Mouse (Mus musculus) megakaryocyte, embryonic 14.5 days (primary cell): Measurements from ENCODE around the gene Sox2.

Source experiments
- FLI1 ChIP-seq: IDR thresholded peaks from 2 replicates; pipeline ENCODE4 v1.6.1; 2012; ENCODE audit warnings: low read length, inconsistent platforms, mixed read lengths
- GATA1 ChIP-seq: IDR thresholded peaks from 3 replicates; pipeline ENCODE4 v1.6.1; 2012; ENCODE audit warnings: mixed read lengths, low read length, inconsistent platforms, borderline replicate concordance

GRCm38 (mm10) chr3:34630736-34631135 is 19.5 kb upstream of the Sox2 start:
- TF ChIP-seq GATA1 = no peak
- no peak for TF ChIP-seq FLI1
